In genomic region chr6:139655399-139655798, GRCm38 (mm10) we compare ENCODE assay signal across 10 mouse cellular contexts.
A peak's percentile ranks its signal among the peaks of the same experiment; 100 is the strongest.
DNase-seq lines count a peak whose midpoint lies in the region; TF ChIP-seq lines count a peak whose summit lies in the region.
"Had no signal": no experiment of that assay in that cellular context is flagged by ENCODE, and none has a peak within 500 bp of the region (broad histone marks: within the 10 kb centered on the region; RNA-seq: fewer than 3 reads in every experiment).

No protein-coding gene starts in this region.

- peak; percentile 38 for DNase-seq in adrenal gland, postnatal 10 days
- no peak for DNase-seq in adrenal gland, adult 8-10 months
- peak; percentile 19 to 59 for DNase-seq in layer of hippocampus, adult 18-20 months (ENCODE audit: low spot score in 2 of 2)
- DNase-seq in layer of hippocampus, adult 9-10 months (ENCODE audit: low spot score), result no peak
- peak; percentile 13 for DNase-seq in WW6 (ENCODE audit: low read depth, low spot score)
- peak; percentile 7 to 51 for DNase-seq in layer of hippocampus, adult 2 months (ENCODE audit: low spot score in 2 of 2)
- DNase-seq in T-cell, adult 2 months (ENCODE audit: low spot score), result no peak
- DNase-seq in cerebellum, adult 11 months, result no peak

- no peak overlapping the region for H3K4me3 ChIP-seq in layer of hippocampus, adult 2 months
- H3K4me3 ChIP-seq: embryonic facial prominence, embryonic 12.5 days; neural tube, embryonic 13.5 days had no signal

- H3K27ac ChIP-seq in layer of hippocampus, adult 2 months, result no peak overlapping the region
- H3K27ac ChIP-seq: embryonic facial prominence, embryonic 12.5 days; neural tube, embryonic 13.5 days had no signal

- peak; percentile 81 for TF ChIP-seq CTCF in layer of hippocampus, adult 2 months (conservative IDR thresholded peaks at IDR 0.05)

Comparison
In these comparisons a context has a peak if more than half of its experiments do, and no peak if none do; other contexts are left out.
1. DNase-seq: peak in adrenal gland, postnatal 10 days (single experiment), layer of hippocampus, adult 18-20 months (2 of 2), WW6 (single experiment) and layer of hippocampus, adult 2 months (2 of 2); none in adrenal gland, adult 8-10 months (single experiment), layer of hippocampus, adult 9-10 months (single experiment), T-cell, adult 2 months (single experiment) and cerebellum, adult 11 months (single experiment).